Mouse (Mus musculus) heart, postnatal 4 days (tissue): ENCODE measurements around the gene Snx4. TPM values are rescaled to one million over a fixed set of nuclear protein-coding genes. Genes with fewer than 3 reads are reported as not detected.

Source experiments
- DNase-seq: peaks from one replicate; pipeline ENCODE4 v3.0.0; 2021
- total RNA-seq, 2 experiments: library from RNA; stranded (reverse); gene quantifications; 2 replicates each; pipeline ENCODE4 v1.2.3; 2021

Gene Snx4
- total RNA-seq, 2 experiments from 2014 or later: 52.6 to 56.7 TPM

- DNase-seq: no peak
Observed at GRCm38 (mm10) chr16:33344379-33344778, 93.1 kb downstream of the Snx4 start.

- DNase-seq: no peak
Observed at GRCm38 (mm10) chr16:33344875-33345274, 93.6 kb downstream of the Snx4 start.

DNA sequence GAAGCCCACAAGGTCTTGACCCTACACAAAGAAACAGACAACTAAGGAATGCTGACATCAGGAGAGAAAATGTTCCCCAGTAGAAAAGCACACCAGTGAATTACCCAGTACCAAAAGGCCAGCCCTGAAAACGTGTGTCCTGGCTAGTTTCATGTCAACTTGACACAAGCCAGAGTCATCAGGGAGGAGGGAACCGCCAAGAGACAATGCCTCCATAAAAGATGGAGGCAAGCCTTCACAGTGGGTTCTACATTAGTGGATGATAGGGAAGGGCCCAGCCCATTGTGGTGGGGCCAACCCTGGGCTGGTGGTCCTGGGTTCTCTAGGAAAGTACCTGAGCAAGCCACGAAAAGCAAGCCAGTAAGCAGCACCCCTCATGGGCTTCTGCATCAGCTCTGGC is 95.1 kb downstream of the Snx4 start:
- DNase-seq: no peak

GRCm38 (mm10) chr16:33347134-33347533 is 95.9 kb downstream of the Snx4 start:
- DNase-seq: no peak

Other genes starting within 250 kb of the Snx4 start
- gene Iqcg, start 195.2 kb upstream of the Snx4 start, total RNA-seq: under 1 TPM; 0.57 to 0.97 TPM
- gene Rpl35a, start 195.0 kb upstream of the Snx4 start, total RNA-seq: 100 to 1,000 TPM; 427 to 468 TPM
- 1 to 10 TPM; 4.1 to 4.8 TPM for gene Lmln, start 188.9 kb upstream of the Snx4 start, total RNA-seq
- gene Osbpl11, start 66.4 kb upstream of the Snx4 start, total RNA-seq: 10 to 100 TPM; 21.9 to 22.4 TPM
- 10 to 100 TPM; 58.3 to 58.5 TPM for gene Zfp148, start 129.4 kb downstream of the Snx4 start, total RNA-seq